Mouse (Mus musculus) kidney, adult 2 months (tissue): Measurements from ENCODE around the gene Xrcc5. TPM values are rescaled to one million over a fixed set of nuclear protein-coding genes. Genes with fewer than 3 reads are reported as not detected.

Source experiments
- DNase-seq: peaks from one replicate; pipeline ENCODE4 v3.0.0; 2021
- H3K27ac ChIP-seq: fragments of 200-500 bp; 2 replicates; pipeline ENCODE4 v1.5.1; 2012; ENCODE audit warnings: low read depth, low read length, control low read depth, inconsistent platforms; ENCODE audit not compliant: insufficient read depth
- H3K27me3 ChIP-seq: fragments of 200-500 bp; replicated peaks from 2 replicates; pipeline ENCODE4 v1.6.1; 2012; ENCODE audit warnings: mild to moderate bottlenecking, moderate library complexity, low read length, inconsistent platforms; ENCODE audit not compliant: control insufficient read depth, insufficient read depth
- H3K36me3 ChIP-seq: fragments of 200-500 bp; 2 replicates; pipeline ENCODE4 v1.6.1; 2012; ENCODE audit warnings: mild to moderate bottlenecking, moderate library complexity, low read length, inconsistent platforms; ENCODE audit not compliant: control insufficient read depth, insufficient read depth
- H3K4me1 ChIP-seq: fragments of 200-500 bp; 2 replicates; pipeline ENCODE4 v1.6.1; 2011; ENCODE audit warnings: low read length; ENCODE audit not compliant: control insufficient read depth, insufficient read depth
- H3K4me3 ChIP-seq: fragments of 200-500 bp; 2 replicates; pipeline ENCODE4 v1.5.1; 2011; ENCODE audit warnings: mild to moderate bottlenecking, low read depth, low read length, control low read depth; ENCODE audit not compliant: insufficient read depth
- CTCF ChIP-seq: fragments of 200-500 bp; conservative IDR thresholded peaks from 2 replicates; pipeline ENCODE4 v1.5.1; 2011; ENCODE audit warnings: low read depth, mild to moderate bottlenecking, control low read depth, low read length, moderate library complexity, mixed read lengths; ENCODE audit not compliant: insufficient read depth, insufficient read length
- POLR2A ChIP-seq: fragments of 200-500 bp; IDR thresholded peaks from one replicate; pipeline ENCODE4 v1.6.1; 2011; ENCODE audit warnings: low read depth, low read length, control low read depth
- WGBS: fragments of 180-500 bp; shearing (Covaris S2); methylation state at CpG from one replicate; pipeline ENCODE4 v1.1.7; 2018; 5-methylcytosine and 5-hydroxymethylcytosine counted together
- polyA plus RNA-seq: library from polyadenylated mRNA; depleted of rRNA; stranded (reverse); fragments of >200 nt; gene quantifications from 2 replicates; pipeline ENCODE4 v1.2.3, GENCODE M21; 2012; rRNA removed

Gene Xrcc5
- polyA plus RNA-seq, 1 experiment, result 11.4 TPM

DNA sequence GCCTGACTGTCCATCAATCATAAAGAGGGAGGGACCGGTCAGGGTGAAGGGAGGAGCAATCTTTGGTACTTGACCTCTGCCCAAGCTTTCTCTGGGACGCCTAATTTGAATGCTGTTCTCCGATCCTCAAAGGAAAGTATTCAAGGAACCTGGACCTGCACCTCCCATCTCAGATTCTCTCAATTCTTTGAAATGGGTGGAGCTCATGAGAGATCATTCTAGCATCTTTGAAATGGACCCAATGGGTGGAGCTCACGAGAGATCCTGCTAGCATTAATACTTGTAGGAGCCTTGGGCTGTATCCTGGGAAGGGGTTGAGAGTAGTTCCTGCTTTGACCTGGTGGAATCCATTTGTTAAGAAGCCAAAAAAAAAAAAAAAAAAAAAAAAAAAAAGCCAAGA is 119.2 kb downstream of the Xrcc5 start:
- Histone ChIP-seq H3K4me1 (no peaks in the 10 kb centered on the region), H3K27ac (no peak overlapping the region), H3K36me3 (no peaks in the 10 kb centered on the region), H3K27me3 (no peaks in the 10 kb centered on the region), H3K4me3 (no peak overlapping the region)
- TF ChIP-seq CTCF (no peak), POLR2A (no peak)
- DNase-seq, result no peak
- 73% methylated on average over 4 of the region's 4 CpGs for WGBS

DNA sequence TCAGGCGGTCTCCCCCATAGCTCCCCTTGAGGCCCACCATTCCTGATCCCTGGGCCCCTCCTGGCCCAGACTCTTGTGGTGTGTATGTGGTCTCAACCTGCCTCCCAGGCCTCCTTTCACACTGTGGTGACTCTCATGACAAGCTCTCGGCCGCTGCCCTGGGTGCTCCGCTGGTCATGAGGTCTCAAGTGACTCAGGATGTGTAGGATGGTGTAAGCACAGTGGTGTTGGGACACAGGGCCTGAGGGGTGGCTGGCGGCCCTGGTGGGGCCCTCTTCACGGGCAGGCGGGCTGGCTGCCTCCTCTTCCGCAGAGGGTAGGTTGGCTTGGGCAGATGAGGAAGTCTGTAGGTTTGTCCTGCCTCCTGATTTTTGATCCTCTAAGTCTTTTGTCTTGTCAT is 121.3 kb downstream of the Xrcc5 start:
- no peak overlapping the region for H3K4me3 ChIP-seq
- H3K27ac ChIP-seq, result no peak overlapping the region
- DNase-seq, result no peak
- 76% methylated on average over 8 of the region's 8 CpGs for whole genome bisulfite sequencing
- no peaks in the 10 kb centered on the region for H3K4me1 ChIP-seq
- TF ChIP-seq CTCF (no peak), POLR2A (no peak)
- H3K27me3 ChIP-seq, result no peaks in the 10 kb centered on the region
- no peaks in the 10 kb centered on the region for H3K36me3 ChIP-seq

DNA sequence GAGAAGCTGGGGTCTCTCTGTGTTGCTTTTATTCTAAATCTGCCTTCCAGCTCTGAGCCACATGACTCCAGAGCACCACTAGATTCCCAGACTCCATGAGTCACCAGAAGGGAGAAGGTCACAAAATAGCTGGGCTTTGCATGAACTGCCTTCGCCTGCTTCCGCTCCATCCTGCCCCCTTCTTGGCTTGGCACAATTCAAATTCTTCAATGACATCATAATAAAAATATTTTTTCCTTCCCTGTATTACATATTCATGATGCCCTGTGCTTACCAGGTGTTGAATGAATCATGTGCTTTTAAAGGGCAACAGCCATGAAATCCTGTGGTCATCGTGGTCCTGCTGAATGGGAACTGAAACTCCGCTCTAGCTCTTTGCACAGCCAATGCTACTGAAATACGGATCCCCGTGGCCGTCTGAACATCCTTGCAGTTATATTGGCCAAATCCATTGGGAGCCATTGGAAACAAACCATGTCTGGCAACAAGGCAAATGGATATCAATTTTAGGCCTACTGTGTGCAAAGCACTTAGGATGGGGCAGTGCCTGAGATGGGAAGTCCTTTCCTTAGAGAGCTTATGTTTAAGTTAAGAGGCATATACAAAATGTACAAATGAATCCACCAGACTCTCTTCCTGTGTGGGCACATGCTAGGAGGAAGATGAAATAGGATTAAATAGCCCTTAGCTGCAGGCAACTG is 122.0 kb downstream of the Xrcc5 start:
- 78% methylated on average over 7 of the region's 7 CpGs for WGBS
- TF ChIP-seq CTCF, result no peak
- TF ChIP-seq POLR2A, result no peak
- Histone ChIP-seq H3K4me3 (no peak overlapping the region), H3K27me3 (no peaks in the 10 kb centered on the region), H3K36me3 (no peaks in the 10 kb centered on the region), H3K27ac (no peak overlapping the region), H3K4me1 (no peaks in the 10 kb centered on the region)
- DNase-seq, result no peak

DNA sequence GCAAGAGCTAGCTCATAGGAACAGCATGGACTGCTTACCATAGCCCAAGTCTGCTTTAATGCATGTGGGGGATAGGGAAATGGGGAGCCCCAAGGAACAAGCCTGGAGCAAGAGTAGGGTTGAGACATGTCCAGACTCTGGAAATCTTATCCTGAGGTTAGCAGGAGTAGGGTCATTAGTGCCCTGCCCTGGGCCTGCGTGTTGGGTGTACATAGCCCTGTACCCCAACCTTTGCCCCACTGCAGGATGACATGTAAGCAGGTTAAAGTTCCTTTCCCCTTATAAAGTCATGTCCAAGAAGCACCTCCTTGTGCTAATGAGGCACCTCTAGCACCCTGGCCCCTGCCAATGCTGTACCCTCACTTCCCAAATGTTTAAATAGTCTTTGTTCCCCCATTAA is 125.4 kb downstream of the Xrcc5 start:
- Histone ChIP-seq H3K27me3 (no peaks in the 10 kb centered on the region), H3K36me3 (no peaks in the 10 kb centered on the region), H3K4me1 (no peaks in the 10 kb centered on the region), H3K27ac (no peak overlapping the region), H3K4me3 (no peak overlapping the region)
- TF ChIP-seq POLR2A (no peak), CTCF (no peak)
- DNase-seq, result no peak
- 87% methylated on average over 1 of the region's 1 CpGs for WGBS

DNA sequence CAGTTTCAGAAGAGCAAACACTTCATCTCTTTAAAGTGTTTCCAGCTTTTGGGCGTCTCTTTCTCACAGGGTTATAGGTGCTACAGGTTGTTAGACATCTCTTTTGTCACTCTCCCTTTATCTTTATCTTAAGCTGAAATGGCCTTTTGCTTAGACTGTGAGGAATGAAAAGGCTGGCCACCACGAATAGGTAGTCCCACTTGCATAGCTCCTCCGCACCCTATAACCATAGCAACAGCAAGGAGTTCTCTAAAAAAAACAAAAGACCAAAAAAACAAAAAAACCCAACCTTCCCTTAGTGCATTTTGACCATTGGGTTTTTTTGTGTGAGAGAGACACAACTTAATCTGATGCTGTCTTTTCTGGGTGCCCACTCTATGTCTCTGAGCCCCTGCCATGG is 127.3 kb downstream of the Xrcc5 start:
- TF ChIP-seq CTCF, result no peak
- TF ChIP-seq POLR2A, result no peak
- Histone ChIP-seq H3K36me3 (no peaks in the 10 kb centered on the region), H3K27ac (no peak overlapping the region), H3K27me3 (no peaks in the 10 kb centered on the region), H3K4me1 (no peaks in the 10 kb centered on the region), H3K4me3 (no peak overlapping the region)
- 73% methylated on average over 3 of the region's 3 CpGs for WGBS
- no peak for DNase-seq

DNA sequence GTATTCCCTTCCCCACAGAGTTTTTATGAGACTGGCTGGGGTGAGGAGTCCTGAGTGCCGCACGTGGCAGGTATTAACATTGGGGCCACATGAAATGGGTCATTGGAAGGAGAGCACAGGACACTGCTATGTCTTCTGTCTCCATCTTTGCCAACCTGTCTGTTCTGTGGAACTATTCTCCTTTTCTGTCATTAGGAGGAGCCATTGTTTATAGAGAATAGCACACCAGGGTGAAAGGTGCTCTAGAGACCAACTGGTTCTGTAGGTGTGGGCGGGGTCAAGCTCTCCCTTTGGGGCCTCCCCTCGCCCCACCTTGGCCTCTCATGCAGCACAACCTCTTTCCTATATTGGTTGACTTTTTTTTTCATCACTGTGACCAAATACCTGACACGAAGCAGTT is 129.7 kb downstream of the Xrcc5 start:
- Histone ChIP-seq H3K4me3 (no peak overlapping the region), H3K27ac (no peak overlapping the region), H3K4me1 (no peaks in the 10 kb centered on the region), H3K36me3 (no peaks in the 10 kb centered on the region), H3K27me3 (no peaks in the 10 kb centered on the region)
- TF ChIP-seq POLR2A (no peak), CTCF (no peak)
- no peak for DNase-seq
- 78% methylated on average over 5 of the region's 5 CpGs for WGBS

DNA sequence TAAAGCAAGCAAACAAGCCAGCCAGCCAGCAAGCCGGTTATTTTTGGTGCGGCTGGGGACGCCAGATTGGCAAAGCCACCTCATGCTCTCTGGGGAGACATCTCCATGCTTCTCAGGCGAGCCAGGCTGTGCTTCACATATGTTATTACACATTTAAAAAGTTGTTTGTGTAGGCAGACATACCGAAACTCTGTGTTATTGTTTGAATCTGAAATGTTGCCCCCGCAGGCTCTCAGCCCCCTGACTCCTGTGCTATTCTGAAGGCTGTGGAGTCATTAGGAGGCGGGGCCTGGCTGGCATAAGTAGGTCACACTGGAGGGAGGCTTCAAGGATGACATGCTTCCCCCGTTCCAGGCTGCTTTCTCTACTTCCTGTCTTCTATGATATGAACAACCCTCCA is 131.9 kb downstream of the Xrcc5 start:
- no peak overlapping the region for H3K27ac ChIP-seq
- DNase-seq, result no peak
- no peaks in the 10 kb centered on the region for H3K27me3 ChIP-seq
- no peaks in the 10 kb centered on the region for H3K4me1 ChIP-seq
- no peak overlapping the region for H3K4me3 ChIP-seq
- H3K36me3 ChIP-seq, result no peaks in the 10 kb centered on the region
- TF ChIP-seq POLR2A, result no peak
- TF ChIP-seq CTCF, result no peak
- 75% methylated on average over 8 of the region's 8 CpGs for WGBS

DNA sequence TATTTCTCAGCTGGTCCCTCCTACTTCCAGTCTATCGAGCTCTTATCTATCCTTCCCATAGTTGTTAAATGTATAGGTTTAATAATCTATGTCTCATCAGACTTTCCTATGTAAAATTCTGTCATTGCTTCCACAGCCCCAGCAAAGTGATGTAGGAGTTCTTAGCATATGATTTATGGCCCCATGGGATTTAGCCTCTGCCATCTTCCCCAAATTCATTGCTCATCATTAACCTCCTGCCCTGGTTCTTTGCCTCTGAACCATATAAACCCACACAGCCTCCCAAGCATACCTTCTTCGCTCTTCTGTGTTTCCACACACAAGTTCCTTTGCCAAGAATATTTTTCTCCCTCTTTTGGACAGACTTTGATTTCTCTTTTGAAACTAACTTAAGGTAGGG is 135.5 kb downstream of the Xrcc5 start:
- 67% methylated on average over 2 of the region's 2 CpGs for WGBS
- DNase-seq, result no peak
- Histone ChIP-seq H3K4me3 (no peak overlapping the region), H3K27ac (no peak overlapping the region), H3K4me1 (no peaks in the 10 kb centered on the region), H3K36me3 (no peaks in the 10 kb centered on the region), H3K27me3 (no peaks in the 10 kb centered on the region; the same call in 1 of the 2 replicates)
- TF ChIP-seq CTCF (no peak), POLR2A (no peak)

Other genes starting within 250 kb of the Xrcc5 start
- 2.3 and 3.2 TPM in 2 replicates for gene Mreg, start 95.1 kb upstream of the Xrcc5 start, polyA plus RNA-seq
- gene Pecr, start 23.1 kb upstream of the Xrcc5 start, polyA plus RNA-seq, result 215 and 254 TPM in 2 replicates
- gene Tmem169, start 23.1 kb upstream of the Xrcc5 start, polyA plus RNA-seq, result 4.2 and 5.9 TPM in 2 replicates
- 0.05 TPM in 1 of 2 replicates, not detected in the other for gene March4, start 229.5 kb downstream of the Xrcc5 start, polyA plus RNA-seq